Mouse (Mus musculus): Measurements from ENCODE around the gene Trp53i11. TPM values are rescaled to one million over a fixed set of nuclear protein-coding genes. Genes with fewer than 3 reads are reported as not detected.

Gene Trp53i11
- polyA plus RNA-seq, 1 experiment from 2014 or later, result 5.8 TPM

DNA sequence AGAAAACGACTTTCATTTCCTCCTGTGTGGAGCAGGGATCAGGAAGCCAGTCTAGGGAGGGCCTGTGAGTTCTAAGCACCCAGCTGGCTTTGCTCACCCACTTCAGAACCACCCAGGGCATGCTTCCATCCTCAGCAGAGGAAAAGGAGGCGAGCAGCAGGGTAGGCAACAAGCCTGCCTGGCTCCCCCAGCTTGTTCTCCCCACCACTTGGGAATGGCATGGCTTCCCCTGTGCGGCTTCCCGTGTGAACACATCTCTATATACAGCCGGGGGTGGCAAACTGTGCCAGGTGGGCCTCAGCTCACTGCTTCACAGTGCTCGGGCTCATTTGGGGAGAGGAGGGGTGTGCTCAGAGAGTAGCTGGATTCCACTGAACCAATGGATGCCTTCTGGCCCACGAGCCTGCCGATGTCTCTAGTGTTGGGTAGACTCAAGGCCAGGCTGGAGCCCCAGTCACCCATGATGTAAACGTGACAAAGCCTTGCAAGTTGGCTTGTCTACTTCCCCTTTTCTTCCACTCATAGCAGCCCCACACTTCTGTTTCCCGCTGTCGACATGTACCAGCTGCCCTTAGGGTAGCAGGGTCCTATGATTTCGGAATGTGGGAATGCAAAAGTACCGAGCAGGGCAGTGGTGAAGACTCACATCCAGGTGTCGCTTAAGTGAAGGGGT lies 20.5 kb upstream of the Trp53i11 start:
- no peak for ATAC-seq (ENCODE audit: low read depth)
- Histone ChIP-seq H3K4me2 (ENCODE audit: low read depth, low read length) (no peak overlapping the region), H3K9ac (ENCODE audit: low read depth, low read length) (no peak overlapping the region), H3K9me3 (replicated peaks; ENCODE audit: control insufficient read depth, low read length) (no peaks in the 10 kb centered on the region), H3K4me1 (ENCODE audit: control insufficient read depth, low read depth, low read length) (no peaks in the 10 kb centered on the region), H3K27me3 (ENCODE audit: control insufficient read depth, insufficient read depth, low read depth, low read length) (no peaks in the 10 kb centered on the region), H3K4me3 (ENCODE audit: low read depth, low read length) (no peak overlapping the region), H3K36me3 (ENCODE audit: control insufficient read depth, insufficient read depth) (no peaks in the 10 kb centered on the region), H3K27ac (ENCODE audit: low read length) (no peak overlapping the region)
- WGBS (ENCODE audit: insufficient replicate concordance), result 40% methylated on average over 14 of the region's 14 CpGs

DNA sequence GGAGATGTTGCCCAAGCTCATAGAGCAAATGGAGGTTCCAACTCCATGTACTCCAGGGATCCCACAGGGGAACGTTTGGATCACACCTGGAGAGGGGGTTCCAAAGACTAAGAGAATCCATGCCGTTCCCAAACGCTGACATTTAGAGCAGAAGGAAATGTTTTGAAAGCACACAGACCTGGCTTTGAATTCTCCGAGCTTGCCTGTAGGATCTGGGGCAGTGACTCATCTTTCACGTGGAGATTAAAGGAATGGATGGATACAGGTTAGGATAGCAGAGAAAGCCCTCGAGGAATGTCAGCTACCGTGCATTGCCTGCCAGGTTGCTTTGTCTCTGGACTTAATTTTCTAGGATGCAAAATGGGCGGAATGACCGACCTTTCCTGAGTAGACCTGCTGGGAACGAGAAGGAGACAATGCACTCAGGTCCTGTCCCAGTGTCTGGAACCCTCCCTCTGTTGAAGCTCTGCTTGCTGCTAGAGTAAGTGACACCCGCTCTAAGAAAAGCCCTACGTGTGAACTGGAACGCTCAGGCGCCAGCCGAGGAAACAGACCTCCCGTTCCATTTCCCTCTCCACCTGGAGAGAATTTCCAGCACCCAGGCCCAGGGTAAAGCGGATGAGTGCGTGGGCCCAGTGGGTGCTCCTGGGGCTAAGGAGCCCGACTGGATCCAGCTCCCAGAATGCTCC lies 17.0 kb upstream of the Trp53i11 start:
- H3K36me3 ChIP-seq (ENCODE audit: control insufficient read depth, insufficient read depth), result no peaks in the 10 kb centered on the region
- H3K4me2 ChIP-seq (ENCODE audit: low read depth, low read length), result no peak overlapping the region
- H3K27ac ChIP-seq (ENCODE audit: low read length), result no peak overlapping the region
- H3K4me3 ChIP-seq (ENCODE audit: low read depth, low read length), result no peak overlapping the region
- ATAC-seq (ENCODE audit: low read depth), result no peak
- no peaks in the 10 kb centered on the region for H3K9me3 ChIP-seq (replicated peaks; ENCODE audit: control insufficient read depth, low read length)
- no peak overlapping the region for H3K9ac ChIP-seq (ENCODE audit: low read depth, low read length)
- no peaks in the 10 kb centered on the region for H3K27me3 ChIP-seq (ENCODE audit: control insufficient read depth, insufficient read depth, low read depth, low read length)
- H3K4me1 ChIP-seq (ENCODE audit: control insufficient read depth, low read depth, low read length), result no peaks in the 10 kb centered on the region; the same call in 1 of the 2 replicates
- WGBS (ENCODE audit: insufficient replicate concordance), result 55% methylated on average over 19 of the region's 19 CpGs

DNA sequence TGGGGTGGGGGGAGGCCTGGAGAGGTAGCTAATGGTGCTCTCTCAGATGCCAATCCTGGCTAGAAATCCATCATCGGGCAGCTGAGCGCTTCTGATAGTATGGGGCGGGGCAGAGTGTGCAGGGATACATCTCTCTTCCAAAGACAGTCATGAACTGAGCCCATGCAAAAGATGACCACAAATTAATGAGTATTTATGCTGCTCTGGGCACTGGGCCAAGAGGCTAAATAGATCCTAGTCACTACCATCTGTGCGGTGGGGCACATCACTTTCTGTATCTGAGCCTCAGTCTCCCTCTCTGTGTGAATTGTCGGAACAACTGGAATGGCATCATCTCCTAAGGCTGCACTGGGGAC lies 16.5 kb upstream of the Trp53i11 start:
- H3K9ac ChIP-seq (ENCODE audit: low read depth, low read length), result no peak overlapping the region
- WGBS (ENCODE audit: insufficient replicate concordance), result 65% methylated on average over 5 of the region's 5 CpGs
- no peaks in the 10 kb centered on the region; the same call in 1 of the 2 replicates for H3K4me1 ChIP-seq (ENCODE audit: control insufficient read depth, low read depth, low read length)
- no peaks in the 10 kb centered on the region for H3K9me3 ChIP-seq (replicated peaks; ENCODE audit: control insufficient read depth, low read length)
- H3K4me2 ChIP-seq (ENCODE audit: low read depth, low read length), result no peak overlapping the region
- H3K27ac ChIP-seq (ENCODE audit: low read length), result no peak overlapping the region
- no peak for ATAC-seq (ENCODE audit: low read depth)
- H3K27me3 ChIP-seq (ENCODE audit: control insufficient read depth, insufficient read depth, low read depth, low read length), result no peaks in the 10 kb centered on the region
- H3K4me3 ChIP-seq (ENCODE audit: low read depth, low read length), result no peak overlapping the region
- H3K36me3 ChIP-seq (ENCODE audit: control insufficient read depth, insufficient read depth), result no peaks in the 10 kb centered on the region

DNA sequence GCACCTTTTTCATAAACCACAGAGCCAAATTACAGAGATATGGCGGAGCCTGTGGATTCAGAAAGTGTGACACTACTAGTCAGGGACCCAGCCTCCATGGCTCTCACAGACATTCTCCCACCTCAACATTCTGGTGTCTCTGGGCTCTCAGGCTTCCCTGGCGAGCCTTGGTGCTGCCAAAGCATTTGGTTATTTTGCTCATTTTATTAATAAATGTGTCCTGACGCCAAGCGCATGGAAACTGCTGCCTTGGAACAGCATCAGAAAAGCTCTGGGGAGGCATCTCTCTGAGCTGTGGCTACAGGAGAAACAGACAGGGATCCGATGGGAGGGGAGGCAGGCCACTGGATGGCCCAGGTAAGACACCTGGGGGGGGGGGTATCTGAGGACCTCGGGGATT lies 15.4 kb upstream of the Trp53i11 start:
- Histone ChIP-seq H3K9ac (ENCODE audit: low read depth, low read length) (no peak overlapping the region), H3K27ac (ENCODE audit: low read length) (no peak overlapping the region), H3K4me2 (ENCODE audit: low read depth, low read length) (no peak overlapping the region), H3K9me3 (replicated peaks; ENCODE audit: control insufficient read depth, low read length) (no peaks in the 10 kb centered on the region), H3K27me3 (ENCODE audit: control insufficient read depth, insufficient read depth, low read depth, low read length) (peaks cover 7% of the 10 kb centered on the region; the same call in 1 of the 2 replicates), H3K4me3 (ENCODE audit: low read depth, low read length) (no peak overlapping the region), H3K36me3 (ENCODE audit: control insufficient read depth, insufficient read depth) (no peaks in the 10 kb centered on the region), H3K4me1 (ENCODE audit: control insufficient read depth, low read depth, low read length) (no peaks in the 10 kb centered on the region; the same call in 1 of the 2 replicates)
- 53% methylated on average over 6 of the region's 6 CpGs for WGBS (ENCODE audit: insufficient replicate concordance)
- ATAC-seq (ENCODE audit: low read depth), result no peak

DNA sequence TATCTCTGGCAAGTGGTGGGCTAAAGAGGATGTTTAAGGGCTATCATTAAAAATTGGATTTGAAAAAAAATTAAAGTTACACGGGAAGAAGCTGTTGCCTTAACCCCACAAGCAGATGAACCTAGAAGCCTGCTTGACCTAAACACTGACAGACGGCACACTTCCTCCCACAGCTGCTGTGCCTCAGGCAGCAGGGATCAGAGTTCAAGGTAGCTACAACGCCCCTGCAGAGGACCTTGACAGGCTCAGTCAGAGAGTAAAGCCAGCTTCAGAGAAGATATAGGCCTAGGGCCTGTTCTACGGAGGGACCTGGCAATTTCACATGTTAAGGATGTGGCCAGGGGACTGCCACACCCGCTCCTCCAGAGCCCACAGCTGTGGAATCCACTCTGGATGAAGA lies 14.9 kb upstream of the Trp53i11 start:
- Histone ChIP-seq H3K4me2 (ENCODE audit: low read depth, low read length) (no peak overlapping the region), H3K27ac (ENCODE audit: low read length) (no peak overlapping the region), H3K9ac (ENCODE audit: low read depth, low read length) (no peak overlapping the region), H3K27me3 (ENCODE audit: control insufficient read depth, insufficient read depth, low read depth, low read length) (peaks cover 7% of the 10 kb centered on the region; the same call in 1 of the 2 replicates), H3K4me3 (ENCODE audit: low read depth, low read length) (no peak overlapping the region), H3K4me1 (ENCODE audit: control insufficient read depth, low read depth, low read length) (no peaks in the 10 kb centered on the region; the same call in 1 of the 2 replicates), H3K9me3 (replicated peaks; ENCODE audit: control insufficient read depth, low read length) (no peaks in the 10 kb centered on the region), H3K36me3 (ENCODE audit: control insufficient read depth, insufficient read depth) (no peaks in the 10 kb centered on the region)
- no peak for ATAC-seq (ENCODE audit: low read depth)
- WGBS (ENCODE audit: insufficient replicate concordance), result 27% methylated on average over 5 of the region's 5 CpGs

DNA sequence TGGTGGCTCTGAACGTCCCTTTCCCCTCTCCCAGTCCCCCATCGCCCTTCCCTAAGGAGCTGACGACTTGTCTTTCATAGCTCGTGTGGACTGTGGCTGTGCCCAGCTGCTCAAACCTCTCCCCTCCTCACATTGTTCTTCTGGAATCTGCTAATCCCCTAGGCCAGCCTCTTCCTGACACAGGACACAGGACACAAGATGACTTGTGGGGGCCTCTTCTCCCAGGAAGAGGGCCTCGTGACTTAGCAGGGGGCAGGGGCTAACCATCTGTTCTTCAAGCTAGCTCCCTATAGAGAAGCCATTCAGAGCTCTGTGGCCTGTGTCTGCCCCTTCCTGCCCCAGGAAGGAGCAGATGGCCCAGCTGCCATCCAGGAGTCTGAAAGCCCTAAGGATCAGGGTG lies 13.2 kb upstream of the Trp53i11 start:
- no peak overlapping the region for H3K4me3 ChIP-seq (ENCODE audit: low read depth, low read length)
- H3K4me1 ChIP-seq (ENCODE audit: control insufficient read depth, low read depth, low read length), result no peaks in the 10 kb centered on the region; the same call in 1 of the 2 replicates
- WGBS (ENCODE audit: insufficient replicate concordance), result 24% methylated on average over 5 of the region's 5 CpGs
- no peak overlapping the region for H3K4me2 ChIP-seq (ENCODE audit: low read depth, low read length)
- H3K36me3 ChIP-seq (ENCODE audit: control insufficient read depth, insufficient read depth), result no peaks in the 10 kb centered on the region
- no peak for ATAC-seq (ENCODE audit: low read depth)
- no peak overlapping the region for H3K27ac ChIP-seq (ENCODE audit: low read length)
- H3K9ac ChIP-seq (ENCODE audit: low read depth, low read length), result no peak overlapping the region
- peaks cover 16% of the 10 kb centered on the region for H3K27me3 ChIP-seq (ENCODE audit: control insufficient read depth, insufficient read depth, low read depth, low read length)
- no peaks in the 10 kb centered on the region for H3K9me3 ChIP-seq (replicated peaks; ENCODE audit: control insufficient read depth, low read length)

DNA sequence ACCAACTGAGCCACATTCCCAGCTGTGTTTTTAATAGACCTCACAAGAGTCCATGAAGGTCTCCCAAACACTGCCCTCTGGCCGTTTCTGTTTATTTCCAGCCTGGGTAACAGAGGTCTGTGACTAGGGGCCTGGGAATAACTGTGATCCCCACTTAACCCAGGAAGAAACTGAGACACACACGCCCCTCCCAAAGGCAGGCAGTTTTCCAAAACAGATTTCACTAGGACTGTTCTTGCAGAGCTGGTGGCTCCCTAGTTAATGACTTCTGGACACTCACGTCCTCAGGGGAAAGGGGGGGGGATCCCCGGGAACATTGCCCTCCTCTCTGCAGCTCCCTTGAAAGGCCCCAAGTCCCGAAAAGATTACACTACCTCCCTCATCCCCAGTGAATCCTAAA lies 12.1 kb upstream of the Trp53i11 start:
- H3K27ac ChIP-seq (ENCODE audit: low read length), result no peak overlapping the region
- H3K9ac ChIP-seq (ENCODE audit: low read depth, low read length), result no peak overlapping the region
- H3K9me3 ChIP-seq (replicated peaks; ENCODE audit: control insufficient read depth, low read length), result no peaks in the 10 kb centered on the region
- no peaks in the 10 kb centered on the region; the same call in 1 of the 2 replicates for H3K4me1 ChIP-seq (ENCODE audit: control insufficient read depth, low read depth, low read length)
- H3K36me3 ChIP-seq (ENCODE audit: control insufficient read depth, insufficient read depth), result no peaks in the 10 kb centered on the region
- 40% methylated on average over 5 of the region's 5 CpGs for WGBS (ENCODE audit: insufficient replicate concordance)
- ATAC-seq (ENCODE audit: low read depth), result no peak
- H3K4me3 ChIP-seq (ENCODE audit: low read depth, low read length), result no peak overlapping the region
- peaks cover 27% of the 10 kb centered on the region for H3K27me3 ChIP-seq (ENCODE audit: control insufficient read depth, insufficient read depth, low read depth, low read length)
- H3K4me2 ChIP-seq (ENCODE audit: low read depth, low read length), result no peak overlapping the region

DNA sequence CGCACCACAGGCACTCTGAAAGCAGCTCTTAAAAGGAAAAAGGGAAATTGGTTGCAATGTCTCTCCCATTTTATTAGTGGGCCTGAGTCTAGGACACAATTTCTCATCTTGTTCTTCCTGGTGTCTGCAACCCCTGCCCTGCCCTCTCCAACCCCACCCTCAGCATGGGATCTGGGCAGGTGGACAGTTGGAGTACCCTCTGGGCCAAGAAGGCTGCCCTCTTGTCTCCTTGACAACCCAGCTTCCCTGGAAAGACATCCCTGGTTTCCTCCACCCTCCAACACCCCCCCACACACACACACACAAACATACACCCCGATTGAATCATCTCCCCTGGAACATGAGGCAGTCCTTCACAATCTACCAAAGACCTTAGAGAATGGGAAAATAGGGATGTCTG lies 11.6 kb upstream of the Trp53i11 start:
- H3K9me3 ChIP-seq (replicated peaks; ENCODE audit: control insufficient read depth, low read length), result no peaks in the 10 kb centered on the region
- ATAC-seq (ENCODE audit: low read depth), result no peak
- WGBS (ENCODE audit: insufficient replicate concordance), result 52% methylated on average over 2 of the region's 2 CpGs
- H3K9ac ChIP-seq (ENCODE audit: low read depth, low read length), result no peak overlapping the region
- no peaks in the 10 kb centered on the region for H3K36me3 ChIP-seq (ENCODE audit: control insufficient read depth, insufficient read depth)
- H3K4me2 ChIP-seq (ENCODE audit: low read depth, low read length), result no peak overlapping the region
- H3K4me3 ChIP-seq (ENCODE audit: low read depth, low read length), result no peak overlapping the region
- H3K4me1 ChIP-seq (ENCODE audit: control insufficient read depth, low read depth, low read length), result no peaks in the 10 kb centered on the region; the same call in 1 of the 2 replicates
- H3K27ac ChIP-seq (ENCODE audit: low read length), result no peak overlapping the region
- peaks cover 31% of the 10 kb centered on the region for H3K27me3 ChIP-seq (ENCODE audit: control insufficient read depth, insufficient read depth, low read depth, low read length)

DNA sequence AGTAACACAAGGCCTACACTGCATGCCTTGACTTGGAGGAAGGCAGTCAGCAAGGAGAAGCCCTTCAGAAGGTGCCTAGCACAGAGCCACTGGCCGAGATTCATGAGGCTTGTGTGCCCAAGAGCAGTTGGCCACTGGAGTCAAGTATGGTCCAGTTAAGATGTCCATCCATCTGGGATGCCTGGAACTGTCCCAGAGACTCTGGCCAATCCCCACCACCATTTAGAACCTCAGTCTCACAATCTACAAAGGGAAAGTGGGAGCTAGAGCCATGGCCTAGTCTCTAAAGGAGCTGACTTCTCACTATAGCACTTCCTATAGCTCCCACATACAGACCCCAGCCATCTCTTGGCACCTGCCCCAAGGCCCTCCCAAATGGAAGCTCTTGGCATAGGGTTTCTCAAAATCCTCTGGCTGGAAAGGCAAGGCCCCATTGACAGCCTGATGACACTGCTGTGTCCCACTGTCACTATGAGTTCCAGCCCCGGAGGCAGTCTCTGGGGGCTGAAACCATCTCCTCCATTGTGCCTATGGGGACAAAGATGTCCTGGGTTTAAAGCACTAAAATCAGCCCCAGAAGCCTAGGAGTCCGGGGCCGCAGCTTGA lies 11.1 kb upstream of the Trp53i11 start:
- no peak overlapping the region for H3K27ac ChIP-seq (ENCODE audit: low read length)
- H3K27me3 ChIP-seq (ENCODE audit: control insufficient read depth, insufficient read depth, low read depth, low read length), result peaks cover 35% of the 10 kb centered on the region
- H3K4me2 ChIP-seq (ENCODE audit: low read depth, low read length), result no peak overlapping the region
- no peak overlapping the region for H3K9ac ChIP-seq (ENCODE audit: low read depth, low read length)
- H3K9me3 ChIP-seq (replicated peaks; ENCODE audit: control insufficient read depth, low read length), result no peaks in the 10 kb centered on the region
- no peak for ATAC-seq (ENCODE audit: low read depth)
- H3K36me3 ChIP-seq (ENCODE audit: control insufficient read depth, insufficient read depth), result no peaks in the 10 kb centered on the region
- H3K4me1 ChIP-seq (ENCODE audit: control insufficient read depth, low read depth, low read length), result no peaks in the 10 kb centered on the region; the same call in 1 of the 2 replicates
- no peak overlapping the region for H3K4me3 ChIP-seq (ENCODE audit: low read depth, low read length)
- WGBS (ENCODE audit: insufficient replicate concordance), result 26% methylated on average over 4 of the region's 4 CpGs
